In genomic region chr13:21013659-21014058, GRCm38 (mm10) we compare ENCODE assay signal across 27 mouse cellular contexts.
"Had no signal": no experiment of that assay in that cellular context is flagged by ENCODE, and none has a peak within 500 bp of the region (broad histone marks: within the 10 kb centered on the region; RNA-seq: fewer than 3 reads in every experiment).

No protein-coding gene starts in this region.

- H3K4me3 ChIP-seq: gastrocnemius, adult 2 months; heart, embryonic 13.5 days; heart, embryonic 15.5 days; hindbrain, embryonic 10.5 days; hindbrain, embryonic 12.5 days; intestine, embryonic 15.5 days; layer of hippocampus, adult 2 months; left cerebral cortex, adult 2 months; limb, embryonic 10.5 days; limb, embryonic 12.5 days; liver, embryonic 13.5 days had no signal

- H3K4me1 ChIP-seq: hindbrain, embryonic 10.5 days; hindbrain, embryonic 12.5 days; intestine, embryonic 15.5 days; limb, embryonic 10.5 days; limb, embryonic 12.5 days; liver, embryonic 13.5 days had no signal

- DNase-seq: gastrocnemius, adult 2 months; gastrocnemius, postnatal 10 days; gastrocnemius, postnatal 25 days; heart, adult 18-20 months; heart, postnatal 14 days; heart, postnatal 36 days; kidney, adult 18-20 months; kidney, adult 8-10 months; kidney, postnatal 10 days; kidney, postnatal 25 days; kidney, postnatal 4 days; liver; liver, embryonic 13.5 days had no signal

- H3K9me3 ChIP-seq: heart, embryonic 13.5 days; heart, embryonic 15.5 days; hindbrain, embryonic 10.5 days; hindbrain, embryonic 12.5 days; intestine, embryonic 15.5 days; limb, embryonic 10.5 days; limb, embryonic 12.5 days; liver, embryonic 13.5 days had no signal

- H3K36me3 ChIP-seq: heart, embryonic 13.5 days; heart, embryonic 15.5 days; hindbrain, embryonic 10.5 days; hindbrain, embryonic 12.5 days; intestine, embryonic 15.5 days; limb, embryonic 10.5 days; limb, embryonic 12.5 days; liver, embryonic 13.5 days had no signal

- H3K4me2 ChIP-seq: heart, embryonic 13.5 days; heart, embryonic 15.5 days; hindbrain, embryonic 12.5 days; hindbrain, embryonic 14.5 days; intestine, embryonic 15.5 days; limb, embryonic 12.5 days; liver, embryonic 11.5 days; liver, embryonic 13.5 days had no signal

- H3K9ac ChIP-seq: heart, embryonic 13.5 days; heart, embryonic 15.5 days; hindbrain, embryonic 12.5 days; hindbrain, embryonic 14.5 days; intestine, embryonic 15.5 days; limb, embryonic 12.5 days; liver, embryonic 13.5 days had no signal

- H3K27ac ChIP-seq: gastrocnemius, adult 2 months; heart, embryonic 13.5 days; heart, embryonic 15.5 days; hindbrain, embryonic 10.5 days; hindbrain, embryonic 12.5 days; hindbrain, embryonic 14.5 days; intestine, embryonic 15.5 days; layer of hippocampus, adult 2 months; left cerebral cortex, adult 2 months; limb, embryonic 10.5 days; limb, embryonic 12.5 days; liver, embryonic 13.5 days had no signal

- H3K27me3 ChIP-seq: heart, embryonic 13.5 days; heart, embryonic 15.5 days; hindbrain, embryonic 12.5 days; intestine, embryonic 15.5 days; limb, embryonic 12.5 days; liver, embryonic 13.5 days had no signal

- ATAC-seq: hindbrain, embryonic 16.5 days; inflammation-experienced regulatory T-cells, adult 6 months; intestine, embryonic 15.5 days; intestine, postnatal 0 days had no signal
